Mouse (Mus musculus) left cerebral cortex, adult 11 months (tissue): Measurements from ENCODE around the gene Rint1.
"Not testable (repeated sequence)": the region's sequence is repeated elsewhere in the genome, so short reads cannot be mapped to it uniquely, and the experiment has no call there.

ENCODE experiments used
- DNase-seq: peaks from one replicate; pipeline ENCODE4 v3.0.0; 2022; ENCODE audit warnings: low spot score

The Rint1 gene

DNA sequence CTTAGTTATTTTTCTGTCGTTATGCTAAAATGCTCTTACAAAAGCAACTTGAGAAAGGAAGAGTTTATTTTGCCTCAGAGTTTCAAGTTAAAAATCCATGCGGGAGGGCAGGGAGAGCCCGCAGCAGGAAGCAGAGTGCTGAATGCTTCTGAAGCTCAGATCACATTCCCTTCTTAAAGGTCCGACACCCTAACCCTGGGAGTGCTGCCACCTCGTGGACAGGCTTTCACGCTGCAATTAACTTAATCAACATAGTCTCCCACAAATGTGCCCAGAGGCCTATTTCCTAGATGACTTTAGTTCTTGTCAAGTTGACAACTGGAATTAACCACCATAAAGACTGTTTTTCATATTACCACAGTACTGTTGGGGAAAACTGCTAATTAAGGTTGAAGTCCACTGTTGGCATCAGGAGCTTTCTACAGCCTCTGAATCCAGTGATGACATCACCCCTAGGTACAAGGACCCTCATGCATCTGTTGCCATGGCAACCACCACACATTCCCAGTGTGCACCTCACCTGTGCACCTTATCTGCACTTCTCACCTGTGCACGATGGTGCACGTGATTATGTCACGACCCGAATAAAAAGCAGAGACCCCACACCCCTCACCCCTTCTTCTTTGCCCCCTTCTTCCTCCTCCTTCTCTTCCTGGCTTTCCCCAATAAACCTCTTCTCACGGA lies 39.0 kb downstream of the Rint1 start:
- no peak for DNase-seq

DNA sequence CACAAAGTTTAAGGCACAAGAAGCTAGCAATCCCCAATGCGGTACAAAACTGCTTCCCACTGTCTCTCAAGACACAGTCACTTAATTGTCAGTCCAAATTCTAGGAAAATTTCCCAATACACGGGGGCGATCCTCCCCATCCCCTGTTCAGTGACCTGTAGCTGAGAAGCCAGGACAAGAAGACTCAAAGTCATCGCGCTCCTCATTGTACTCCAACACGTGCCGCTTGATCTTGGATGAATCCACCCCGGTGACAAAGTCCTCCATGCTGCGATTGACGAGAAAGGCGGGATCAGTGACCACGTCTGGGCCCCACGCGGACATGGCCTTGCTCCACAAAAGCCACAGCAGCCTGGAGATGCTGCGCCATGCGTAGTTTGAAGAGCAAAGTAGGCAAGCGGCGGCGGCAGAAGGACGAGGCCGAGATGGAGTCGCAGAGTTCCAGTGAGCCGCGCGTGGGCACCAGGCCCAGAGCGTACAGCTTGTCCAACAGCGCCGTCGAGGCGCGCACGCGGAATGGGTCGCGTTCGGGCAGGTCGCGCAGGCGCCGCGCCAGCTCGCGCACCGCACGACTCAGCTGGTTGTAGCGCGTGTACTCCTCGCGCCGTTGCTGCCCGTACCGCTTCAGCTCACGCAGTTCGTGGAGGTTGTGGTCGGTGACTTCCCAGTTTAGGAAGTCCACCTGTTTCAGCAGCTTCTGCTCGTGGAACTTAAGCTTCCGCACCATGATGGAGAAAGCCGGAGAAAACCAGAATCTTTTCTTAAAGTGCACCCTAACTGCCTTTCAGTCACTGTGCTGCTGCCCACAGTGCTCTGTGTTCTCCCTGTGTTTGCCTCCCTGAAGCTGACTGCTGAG lies 43.6 kb downstream of the Rint1 start:
- no peak for DNase-seq

DNA sequence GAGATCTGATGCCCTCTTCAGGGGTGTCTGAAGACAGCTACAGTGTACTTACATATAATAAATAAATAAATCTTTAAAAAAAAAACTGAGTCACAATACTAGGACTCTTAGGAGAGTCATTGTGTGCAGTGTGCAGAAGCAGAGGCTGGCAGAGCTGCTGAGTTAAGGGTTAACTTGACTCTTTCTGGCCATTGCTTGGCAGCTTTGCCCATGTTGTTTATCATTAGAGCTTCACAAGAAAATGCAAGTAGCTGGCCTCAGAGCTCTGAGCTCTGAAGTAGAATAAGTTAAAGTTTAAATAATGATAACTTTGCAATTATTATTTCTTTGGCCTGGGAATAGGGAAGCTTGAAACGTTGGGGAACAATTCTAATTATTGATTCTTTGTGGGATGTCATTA lies 48.2 kb downstream of the Rint1 start:
- not testable (repeated sequence) for DNase-seq

DNA sequence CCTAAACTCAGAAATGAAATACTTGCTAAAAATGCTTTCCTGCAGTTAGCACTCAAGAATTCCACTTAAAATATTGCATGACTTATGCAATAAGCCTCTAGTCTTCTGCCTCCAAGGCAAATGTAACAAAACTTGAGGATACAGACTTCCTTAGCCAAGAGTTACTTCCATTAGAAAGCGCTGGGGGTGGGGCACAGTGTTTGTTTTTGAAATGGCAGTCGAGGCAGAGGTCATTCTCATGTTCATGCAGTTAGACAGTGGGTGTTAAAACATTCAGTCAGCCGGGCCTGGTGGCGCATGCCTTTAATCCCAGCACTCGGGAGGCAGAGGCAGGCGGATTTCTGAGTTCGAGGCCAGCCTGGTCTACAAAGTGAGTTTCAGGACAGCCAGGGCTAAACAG lies 50.6 kb downstream of the Rint1 start:
- no peak for DNase-seq

DNA sequence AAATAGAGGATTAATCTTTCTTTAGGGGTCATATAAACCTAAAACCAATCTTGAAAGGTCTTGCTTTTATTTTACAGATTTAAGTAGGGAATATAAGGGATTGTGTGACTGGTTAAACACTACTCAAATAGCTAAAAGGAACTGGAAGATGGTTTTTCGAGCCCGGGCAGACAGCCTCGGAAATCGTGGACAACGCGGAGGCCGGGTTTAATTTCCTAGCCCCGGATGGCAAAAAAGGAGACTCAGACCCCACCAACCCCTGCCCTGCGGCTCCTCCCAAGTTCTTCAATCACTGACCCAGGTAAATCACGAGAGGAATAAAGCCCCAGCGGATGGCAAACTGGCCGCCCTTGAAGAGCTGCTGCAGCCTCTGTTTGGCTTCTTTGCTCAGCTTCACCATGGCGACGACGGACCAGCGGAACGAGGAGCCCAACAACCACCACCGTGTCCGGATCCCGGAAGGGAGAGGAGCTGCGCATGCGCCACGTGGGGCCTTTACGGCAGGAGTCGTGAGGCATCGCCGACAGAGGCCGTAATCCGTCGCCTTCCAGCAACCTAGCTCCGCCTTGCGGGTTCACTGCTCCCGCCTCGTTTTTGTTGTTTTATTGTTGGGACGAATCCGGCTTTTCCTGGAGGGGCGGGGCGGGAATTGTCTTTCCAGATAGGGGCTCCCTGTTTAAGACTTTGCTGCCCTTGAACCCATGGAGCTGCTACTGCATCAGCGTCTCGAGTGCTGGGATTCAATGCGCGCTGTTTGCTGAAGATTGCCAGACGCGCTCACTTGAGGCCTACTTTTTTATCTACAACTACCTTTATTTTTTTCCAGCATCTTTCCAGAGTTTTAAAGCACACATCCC lies 56.4 kb downstream of the Rint1 start, which contains the start of gene Tomm7:
TSS of gene Tomm7 (minus strand) at position 488 of the 857 bp plus-strand sequence.
- DNase-seq, result peak; percentile 92

DNA sequence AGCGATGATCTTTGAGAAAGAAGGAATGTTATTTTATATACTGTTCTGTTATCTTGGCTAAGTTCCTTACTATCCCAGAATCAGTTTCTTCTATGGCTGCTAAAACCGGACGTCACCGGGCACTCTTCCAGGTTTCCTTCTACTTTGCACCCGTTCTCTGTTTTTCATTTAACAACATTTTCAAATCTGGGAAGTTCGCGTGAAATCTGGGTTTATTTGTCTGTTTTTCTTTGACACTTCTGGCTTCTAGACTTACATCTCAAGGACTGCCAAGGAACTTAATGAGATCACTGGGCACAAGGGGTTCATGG lies 57.0 kb downstream of the Rint1 start:
- DNase-seq, result no peak

DNA sequence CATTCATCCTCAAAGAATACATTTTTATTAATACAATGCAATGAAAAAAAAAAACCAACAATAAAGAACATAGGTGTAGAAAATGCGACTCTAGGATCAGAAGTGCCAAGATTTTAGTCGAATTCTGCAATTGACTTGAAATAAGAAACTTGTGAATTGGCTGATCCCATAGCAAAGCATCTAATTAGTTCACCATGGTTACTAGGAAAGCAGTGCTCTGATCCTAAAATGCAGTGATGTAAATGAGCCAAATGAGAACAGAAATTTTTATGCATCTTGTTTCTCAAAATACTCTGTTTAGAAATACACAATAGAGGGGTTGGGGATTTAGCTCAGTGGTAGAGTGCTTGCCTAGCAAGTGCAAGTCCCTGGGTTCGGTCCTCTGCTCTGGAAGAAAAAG lies 57.6 kb downstream of the Rint1 start:
- DNase-seq, result no peak

DNA sequence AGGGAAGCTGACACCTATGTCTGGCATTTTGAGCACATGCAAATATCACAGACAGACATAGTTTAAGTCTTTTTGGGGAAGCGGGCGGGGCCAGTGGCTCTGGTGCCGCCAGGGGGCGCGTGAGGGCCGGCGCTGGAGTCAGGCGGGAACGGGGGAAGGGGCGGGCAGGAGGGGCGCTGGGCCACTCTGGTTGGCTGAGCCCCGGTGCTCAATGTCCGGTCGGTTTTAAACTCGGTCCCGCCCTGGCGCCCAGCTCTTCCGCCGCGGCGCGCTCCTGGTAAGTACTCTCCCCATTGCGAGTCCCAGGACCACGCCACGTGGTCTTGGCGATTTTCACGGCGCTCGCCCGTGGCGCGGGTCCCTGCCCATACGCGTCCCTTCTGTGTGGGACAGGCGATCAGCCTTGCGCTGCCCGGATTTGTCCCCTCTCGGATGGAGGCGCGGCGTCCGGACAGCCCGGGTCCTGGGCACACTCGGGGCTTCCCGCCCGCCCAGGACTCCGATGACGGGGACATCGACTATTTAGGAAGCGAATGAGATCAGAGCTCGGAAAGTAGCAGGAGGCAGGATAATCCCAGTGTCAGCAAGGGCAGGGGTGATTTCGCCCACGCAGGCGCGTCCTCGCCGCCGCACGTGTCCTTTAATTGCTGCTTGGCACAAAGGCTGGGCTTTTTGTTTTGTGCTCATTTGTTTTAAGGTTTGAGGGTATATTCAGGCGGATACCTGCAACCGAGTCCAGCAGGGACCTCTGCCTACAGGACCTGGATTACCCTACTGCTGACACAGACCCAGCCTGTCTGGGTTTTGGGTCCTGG lies 63.0 kb downstream of the Rint1 start:
- peak; percentile 67 for DNase-seq

DNA sequence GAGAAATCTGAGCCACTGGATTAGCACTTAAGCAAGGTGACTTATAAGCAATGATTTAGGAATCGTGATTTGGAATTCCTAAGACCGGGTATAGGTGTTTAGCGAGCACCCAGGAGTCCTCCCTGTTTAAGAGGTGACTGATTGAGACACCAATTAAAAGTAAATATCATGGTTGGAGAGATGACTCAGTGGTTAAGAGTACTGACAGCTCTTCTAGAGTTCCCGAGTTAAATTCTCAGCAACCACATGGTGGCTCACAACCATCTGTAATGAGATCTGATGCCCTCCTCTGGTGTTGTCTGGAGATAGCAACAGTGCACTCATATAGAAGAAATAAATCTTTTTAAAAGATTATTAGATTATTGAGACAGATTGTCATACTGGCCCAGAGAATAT lies 63.6 kb downstream of the Rint1 start:
- not testable (repeated sequence) for DNase-seq

DNA sequence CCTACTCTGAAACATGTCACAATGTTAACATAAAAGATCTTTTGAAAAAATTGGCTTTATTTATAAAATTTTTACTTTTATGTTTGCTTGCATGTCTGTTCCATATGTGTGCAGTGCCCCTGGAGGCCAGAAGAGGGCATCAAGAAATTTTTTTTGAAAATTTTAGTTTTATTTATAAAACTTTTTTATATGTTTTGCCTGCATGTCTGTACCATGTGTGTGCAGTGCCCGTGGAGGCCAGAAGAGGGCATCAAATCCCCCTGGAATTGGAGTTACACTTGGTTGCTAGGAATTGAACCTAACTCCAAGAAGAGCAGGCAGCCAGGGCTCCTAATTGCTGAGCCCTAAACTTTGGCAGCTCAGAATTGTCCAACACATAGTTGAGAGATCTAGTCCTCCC lies 65.4 kb downstream of the Rint1 start:
- not testable (repeated sequence) for DNase-seq

DNA sequence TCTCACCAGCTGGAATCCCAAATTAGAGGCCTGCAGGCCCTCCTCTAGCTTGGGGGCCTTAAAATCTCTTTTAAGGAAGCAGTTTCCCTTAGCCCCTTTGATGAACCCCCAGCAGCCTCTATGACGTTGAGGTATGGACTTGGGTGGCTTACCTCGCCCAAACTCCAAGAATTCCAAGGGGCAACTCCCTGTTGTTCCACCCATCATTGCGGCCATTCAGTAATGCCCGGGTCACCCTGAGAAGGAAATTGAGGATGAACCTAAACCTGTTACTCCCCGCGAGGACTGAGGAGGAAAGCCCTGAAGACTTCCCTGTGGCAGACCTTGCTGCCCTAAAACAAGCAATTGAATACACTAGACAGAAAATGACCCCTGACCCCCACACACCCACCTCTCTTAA lies 68.0 kb downstream of the Rint1 start:
- DNase-seq, result no peak

DNA sequence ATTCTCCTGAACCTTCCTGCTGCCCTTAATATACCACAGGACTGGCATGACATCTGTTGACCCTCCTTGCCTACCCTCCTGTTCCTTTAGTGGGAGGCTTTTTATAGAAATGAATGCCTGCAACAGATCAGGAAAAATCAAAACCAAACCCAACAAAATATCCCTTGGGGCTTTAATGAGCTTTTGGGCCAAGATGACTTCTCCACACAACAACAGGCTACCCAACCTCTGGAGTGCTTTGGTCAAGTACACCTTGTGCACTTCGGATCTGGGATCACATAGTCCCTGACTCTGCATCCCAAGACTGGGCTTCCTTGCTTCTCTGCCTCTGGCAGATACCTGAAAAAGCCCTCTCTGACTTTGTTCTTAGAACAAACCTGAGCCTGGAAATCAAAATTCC lies 68.7 kb downstream of the Rint1 start:
- DNase-seq, result no peak

DNA sequence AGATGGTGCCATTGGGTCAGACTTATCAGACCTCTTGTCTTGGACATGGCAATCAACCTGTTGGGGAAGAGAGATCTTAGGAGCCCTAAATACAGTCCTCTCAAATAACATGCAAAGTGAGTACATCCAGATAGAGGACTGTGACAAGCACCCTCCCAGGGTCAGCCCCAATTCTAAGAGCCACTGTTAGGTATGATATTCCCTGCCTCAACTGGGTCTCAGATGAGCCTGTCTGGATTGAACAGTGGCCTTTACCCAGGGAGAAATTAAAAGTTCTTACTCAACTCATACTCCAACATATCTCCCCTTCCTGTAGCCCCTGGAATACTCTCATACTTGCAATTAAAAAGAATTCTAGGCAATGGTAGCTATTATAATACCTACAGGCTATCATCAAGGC lies 69.7 kb downstream of the Rint1 start:
- DNase-seq, result no peak

DNA sequence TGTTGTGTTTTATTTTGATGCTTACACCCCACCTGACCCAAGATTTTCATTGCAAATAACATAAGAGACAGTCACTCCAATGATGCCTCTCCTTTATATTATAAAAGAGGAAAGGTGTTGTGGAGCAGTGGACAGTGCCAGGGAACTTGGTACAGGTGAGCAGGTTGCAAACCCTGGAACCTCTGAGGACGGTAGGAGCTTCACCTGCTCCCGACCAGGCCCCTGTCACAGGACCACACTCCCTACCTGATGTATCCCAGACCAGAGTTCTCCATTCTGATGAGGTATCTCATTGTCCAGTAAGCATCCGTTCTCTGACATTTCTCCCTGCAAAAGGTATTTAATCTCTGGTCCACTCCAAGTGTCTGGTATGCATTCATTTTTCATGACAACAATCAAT lies 70.5 kb downstream of the Rint1 start:
- DNase-seq, result no peak

DNA sequence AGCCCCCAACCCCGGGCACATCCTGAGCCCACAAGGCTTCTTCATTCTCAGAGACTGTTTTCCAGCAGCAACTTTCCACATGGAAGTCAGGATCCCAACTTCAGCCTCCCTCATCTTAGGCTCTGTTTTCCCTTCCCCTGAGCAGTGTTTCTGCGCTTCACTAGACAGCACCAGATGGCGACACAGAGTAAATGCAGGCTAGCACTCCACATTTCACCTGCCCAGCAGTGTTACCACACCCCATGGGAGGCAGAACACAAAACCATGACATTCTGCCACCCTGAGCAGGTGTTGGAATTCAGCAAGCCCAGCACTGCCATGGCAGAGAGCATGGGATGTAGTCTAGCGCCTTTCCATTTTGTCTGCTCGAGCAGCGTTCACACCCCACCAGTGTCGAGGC lies 71.1 kb downstream of the Rint1 start:
- no peak for DNase-seq

DNA sequence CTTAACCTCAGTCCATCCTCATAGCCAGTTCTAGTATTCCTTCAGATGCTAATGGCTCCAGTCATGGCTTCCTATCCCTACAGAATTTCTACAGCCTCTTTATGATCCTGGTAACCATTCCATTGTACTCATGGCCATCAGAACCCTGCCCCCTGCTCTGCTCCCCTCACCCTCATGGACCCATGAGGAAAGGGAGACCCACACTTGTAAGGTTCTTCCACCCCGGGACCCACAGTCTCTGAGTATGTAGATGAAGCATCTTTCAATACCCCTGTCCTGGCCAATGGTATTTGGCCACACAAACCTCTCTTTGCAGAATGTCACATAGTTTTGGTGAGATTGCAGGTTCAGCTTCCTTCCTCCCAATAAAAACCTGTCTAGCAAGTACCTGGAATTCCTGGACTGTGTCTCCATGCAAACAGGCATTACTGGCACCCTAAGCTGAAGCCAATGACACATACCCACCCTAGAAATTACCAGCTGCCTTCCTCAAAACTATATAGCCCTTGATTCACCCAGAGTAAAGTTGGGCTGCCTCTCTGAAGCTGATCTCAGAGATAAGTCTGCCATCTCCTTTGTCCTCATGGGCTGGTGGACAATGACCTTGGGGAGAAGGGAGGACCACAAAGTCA lies 71.7 kb downstream of the Rint1 start:
- DNase-seq, result no peak

DNA sequence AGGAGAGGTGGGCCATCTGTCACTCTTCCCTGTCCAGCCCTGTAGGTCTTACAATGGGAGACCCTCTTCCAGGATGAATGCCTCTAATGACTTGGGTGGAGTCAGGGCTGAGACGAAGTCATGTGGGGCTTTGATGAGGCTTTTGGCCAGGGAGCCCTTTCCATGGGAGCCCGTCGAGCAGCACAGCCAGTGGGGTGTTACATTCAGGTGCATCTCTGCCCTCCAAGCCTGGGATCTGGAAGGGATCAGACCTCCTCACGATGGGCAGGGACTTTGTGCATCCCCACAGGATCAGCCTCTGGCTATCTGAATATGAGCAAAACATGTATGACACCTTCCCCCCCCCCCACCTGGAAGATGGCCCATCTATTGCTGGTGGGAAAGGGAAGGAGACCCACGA lies 72.4 kb downstream of the Rint1 start:
- DNase-seq, result no peak

DNA sequence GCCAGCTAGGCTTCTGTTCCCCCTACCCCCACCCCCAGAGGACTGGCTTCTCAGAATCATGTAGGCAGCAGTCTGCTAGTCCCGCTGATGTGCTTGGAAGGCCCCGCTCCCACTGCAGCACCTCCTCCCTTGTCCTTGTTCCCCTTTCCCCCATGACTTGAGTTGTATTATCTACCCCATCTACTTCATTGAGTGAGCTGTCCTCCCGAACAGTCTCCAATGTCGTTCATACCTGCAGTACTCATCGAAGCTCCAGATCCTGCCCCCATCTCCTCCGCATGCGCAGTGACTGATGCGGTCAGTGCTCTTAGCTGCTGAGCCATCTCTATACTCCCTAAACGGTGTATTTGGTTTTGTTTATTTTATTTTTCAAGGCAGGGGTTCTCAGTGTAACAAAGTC lies 74.2 kb downstream of the Rint1 start:
- DNase-seq, result no peak

DNA sequence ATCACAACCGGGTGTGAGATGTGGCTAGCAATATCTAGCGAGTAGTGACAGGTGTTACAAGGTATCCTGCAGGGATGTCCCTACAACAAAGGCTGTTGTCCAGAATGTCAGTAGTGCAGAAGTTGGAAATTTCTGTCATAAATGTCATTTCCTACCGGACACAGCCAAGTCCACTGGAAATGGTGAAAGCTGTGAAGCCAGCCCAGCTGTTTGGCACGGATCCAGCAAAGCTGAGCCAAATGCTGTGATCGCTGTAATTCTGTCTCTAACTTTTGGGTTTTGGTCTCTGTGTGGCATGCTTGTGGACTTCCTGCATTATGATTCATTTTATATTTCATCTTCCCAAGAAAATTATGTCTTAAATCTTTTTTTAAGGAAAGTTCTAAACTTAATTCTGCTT lies 74.8 kb downstream of the Rint1 start:
- DNase-seq, result no peak

DNA sequence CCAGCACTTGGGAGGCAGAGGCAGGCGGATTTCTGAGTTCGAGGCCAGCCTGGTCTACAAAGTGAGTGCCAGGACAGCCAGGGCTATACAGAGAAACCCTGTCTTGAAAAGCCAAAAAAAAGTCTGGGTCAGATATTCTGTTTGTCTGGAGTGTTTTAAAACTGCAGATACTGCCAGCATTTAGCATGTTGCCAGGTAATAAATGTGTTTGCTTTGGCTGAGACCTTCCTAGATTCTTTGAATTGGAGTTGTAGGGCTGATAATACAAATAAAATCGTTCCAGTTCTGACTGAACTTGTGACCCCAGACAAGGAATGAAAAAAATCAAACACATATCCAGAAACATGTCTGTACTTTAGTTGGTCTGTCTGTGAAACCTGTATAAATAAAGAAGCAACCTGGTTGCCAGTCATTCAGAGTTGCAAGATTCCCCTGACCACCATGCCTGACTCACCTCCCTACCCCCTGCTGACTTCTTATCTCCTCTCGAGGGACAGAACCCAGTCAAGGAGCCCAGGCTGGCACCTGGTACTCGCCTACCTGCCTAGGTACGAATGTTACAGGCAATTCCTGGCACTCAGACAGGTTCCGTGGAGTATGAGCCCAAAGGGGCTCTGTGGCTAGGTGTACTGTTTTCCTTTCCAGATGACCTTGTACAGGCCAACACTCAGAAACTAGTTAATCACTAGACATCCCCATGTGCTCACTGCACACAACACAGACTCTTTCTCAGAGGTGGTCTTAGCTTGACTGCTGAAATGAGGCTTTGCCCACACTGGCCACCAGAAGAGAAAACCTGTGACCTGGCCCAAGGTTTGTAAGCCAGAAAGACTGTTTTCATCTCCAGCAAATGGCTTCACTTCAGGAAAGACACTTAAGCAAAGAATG lies 75.9 kb downstream of the Rint1 start:
- DNase-seq, result no peak
